Mouse (Mus musculus) limb, embryonic 13.5 days (tissue): ENCODE measurements at regions not wholly inside any gene's neighbourhood (a gene's known extent, or its start where the extent isn't known, plus 50 kb on each side); places are given as distances from the start of the nearest gene placed in this dataset.
A peak's percentile ranks its signal among the peaks of the same experiment; 100 is the strongest.

Experiments used
- ATAC-seq: fragments of 200-750 bp; cut with Nextera tagmentation; 2 replicates; pipeline ENCODE4 v1.8.0; 2017; ENCODE audit warnings: low read depth, moderate number of reproducible peaks, moderate TSS enrichment; ENCODE audit not compliant: low FRiP score
- H3K27ac ChIP-seq: fragments of 300-500 bp; sonication (generic); 2 replicates; pipeline ENCODE4 v1.5.1; 2015; ENCODE audit warnings: inconsistent platforms, mild to moderate bottlenecking, moderate library complexity
- H3K27me3 ChIP-seq: fragments of 300-500 bp; sonication (generic); 2 replicates; pipeline ENCODE4 v1.6.1; 2015; ENCODE audit warnings: mild to moderate bottlenecking, inconsistent platforms
- H3K36me3 ChIP-seq: fragments of 300-500 bp; sonication (generic); 2 replicates; pipeline ENCODE4 v1.6.1; 2015; ENCODE audit warnings: inconsistent platforms, mild to moderate bottlenecking, moderate library complexity
- H3K4me1 ChIP-seq: fragments of 300-500 bp; sonication (generic); 2 replicates; pipeline ENCODE4 v1.6.1; 2015; ENCODE audit warnings: inconsistent platforms
- H3K4me2 ChIP-seq: fragments of 300-500 bp; sonication (generic); replicated peaks from 2 replicates; pipeline ENCODE4 v1.6.1; 2015; ENCODE audit warnings: inconsistent platforms, mild to moderate bottlenecking, moderate library complexity
- H3K4me3 ChIP-seq: fragments of 300-500 bp; sonication (generic); 2 replicates; pipeline ENCODE4 v1.5.1; 2015; ENCODE audit warnings: moderate library complexity, mild to moderate bottlenecking, inconsistent platforms
- H3K9ac ChIP-seq: fragments of 300-500 bp; sonication (generic); 2 replicates; pipeline ENCODE4 v1.6.1; 2015; ENCODE audit warnings: mild to moderate bottlenecking, inconsistent platforms
- H3K9me3 ChIP-seq: fragments of 300-500 bp; sonication (generic); 2 replicates; pipeline ENCODE4 v1.6.1; 2016; ENCODE audit warnings: inconsistent platforms
- WGBS: fragments of 180-500 bp; shearing (Covaris S2); methylation state at CpG from one replicate; pipeline ENCODE4 v1.1.7; 2015; 5-methylcytosine and 5-hydroxymethylcytosine counted together

GRCm38 (mm10) chr4:124215077-124215476, 297.3 kb upstream of the 4930535I16Rik start:
- no peak overlapping the region for H3K4me2 ChIP-seq
- H3K27ac ChIP-seq, result no peak overlapping the region
- peaks cover 15% of the 10 kb centered on the region for H3K27me3 ChIP-seq
- H3K9me3 ChIP-seq, result no peaks in the 10 kb centered on the region
- peaks cover 12% of the 10 kb centered on the region for H3K4me1 ChIP-seq
- no peak overlapping the region for H3K4me3 ChIP-seq
- no peak for ATAC-seq
- H3K9ac ChIP-seq, result no peak overlapping the region
- 86% methylated on average over 7 of the region's 7 CpGs for WGBS
- H3K36me3 ChIP-seq, result no peaks in the 10 kb centered on the region

- no peak overlapping the region for H3K9ac ChIP-seq
- H3K4me1 ChIP-seq, result no peaks in the 10 kb centered on the region
- no peak overlapping the region for H3K4me2 ChIP-seq
- H3K27ac ChIP-seq, result no peak overlapping the region
- WGBS, result 59% methylated on average over 9 of the region's 9 CpGs
- H3K36me3 ChIP-seq, result no peaks in the 10 kb centered on the region
- H3K9me3 ChIP-seq, result no peaks in the 10 kb centered on the region
- no peak overlapping the region for H3K4me3 ChIP-seq
- ATAC-seq, result no peak
- H3K27me3 ChIP-seq, result 0 out of 2 replicates have a peak, but pooled peaks cover 6% of the 10 kb centered on the region
These were observed 292.3 kb upstream of the 4930535I16Rik start for GRCm38 (mm10) chr4:124210103-124210502.

GRCm38 (mm10) chr4:124206480-124206879, 288.7 kb upstream of the 4930535I16Rik start:
- H3K36me3 ChIP-seq, result no peaks in the 10 kb centered on the region
- peaks cover 9% of the 10 kb centered on the region for H3K9me3 ChIP-seq
- no peak for ATAC-seq
- no peak overlapping the region for H3K9ac ChIP-seq
- H3K4me3 ChIP-seq, result no peak overlapping the region
- peaks cover 7% of the 10 kb centered on the region; the same call in 1 of the 2 replicates for H3K27me3 ChIP-seq
- H3K4me2 ChIP-seq, result no peak overlapping the region
- WGBS, result 79% methylated on average over 16 of the region's 16 CpGs
- H3K27ac ChIP-seq, result no peak overlapping the region
- no peaks in the 10 kb centered on the region for H3K4me1 ChIP-seq

GRCm38 (mm10) chr4:124203736-124204135, 285.9 kb upstream of the 4930535I16Rik start:
- H3K4me3 ChIP-seq, result no peak overlapping the region
- peaks cover 33% of the 10 kb centered on the region for H3K27me3 ChIP-seq
- no peak for ATAC-seq
- H3K36me3 ChIP-seq, result no peaks in the 10 kb centered on the region
- H3K4me2 ChIP-seq, result no peak overlapping the region
- no peak overlapping the region for H3K9ac ChIP-seq
- peaks cover 9% of the 10 kb centered on the region for H3K9me3 ChIP-seq
- H3K27ac ChIP-seq, result no peak overlapping the region
- 90% methylated on average over 2 of the region's 2 CpGs for WGBS
- H3K4me1 ChIP-seq, result 0 out of 2 replicates have a peak, but pooled peaks cover 5% of the 10 kb centered on the region

- Histone ChIP-seq H3K27ac (no peak overlapping the region), H3K4me3 (no peak overlapping the region), H3K27me3 (peaks cover 67% of the 10 kb centered on the region), H3K4me1 (0 out of 2 replicates have a peak, but pooled peaks cover 5% of the 10 kb centered on the region), H3K4me2 (no peak overlapping the region), H3K36me3 (no peaks in the 10 kb centered on the region), H3K9ac (peak overlapping the region; percentile 31), H3K9me3 (peaks cover 9% of the 10 kb centered on the region)
- ATAC-seq, result no peak
- 21% methylated on average over 14 of the region's 14 CpGs for WGBS
These were observed 282.3 kb upstream of the 4930535I16Rik start for GRCm38 (mm10) chr4:124199884-124200844.

GRCm38 (mm10) chr4:124198832-124199231, 281.0 kb upstream of the 4930535I16Rik start:
- Histone ChIP-seq H3K4me3 (no peak overlapping the region), H3K27me3 (peaks cover 73% of the 10 kb centered on the region), H3K9me3 (no peaks in the 10 kb centered on the region), H3K4me2 (no peak overlapping the region), H3K9ac (no peak overlapping the region), H3K27ac (no peak overlapping the region), H3K36me3 (no peaks in the 10 kb centered on the region), H3K4me1 (0 out of 2 replicates have a peak, but pooled peaks cover 5% of the 10 kb centered on the region)
- WGBS, result 38% methylated on average over 15 of the region's 15 CpGs
- ATAC-seq, result no peak

- H3K27ac ChIP-seq, result no peak overlapping the region
- H3K27me3 ChIP-seq, result peaks cover 80% of the 10 kb centered on the region
- no peak overlapping the region for H3K9ac ChIP-seq
- H3K36me3 ChIP-seq, result no peaks in the 10 kb centered on the region
- peaks cover 14% of the 10 kb centered on the region; the same call in 1 of the 2 replicates for H3K4me1 ChIP-seq
- no peak overlapping the region for H3K4me2 ChIP-seq
- H3K4me3 ChIP-seq, result no peak overlapping the region
- no peak for ATAC-seq
- no peaks in the 10 kb centered on the region for H3K9me3 ChIP-seq
- 13% methylated on average over 12 of the region's 12 CpGs for whole genome bisulfite sequencing
These were observed 278.9 kb upstream of the 4930535I16Rik start for GRCm38 (mm10) chr4:124196711-124197110.

GRCm38 (mm10) chr4:124193059-124193721, 275.4 kb upstream of the 4930535I16Rik start:
- Histone ChIP-seq H3K36me3 (no peaks in the 10 kb centered on the region), H3K9ac (no peak overlapping the region), H3K4me1 (peaks cover 9% of the 10 kb centered on the region; the same call in 1 of the 2 replicates), H3K4me3 (no peak overlapping the region), H3K9me3 (no peaks in the 10 kb centered on the region), H3K27ac (no peak overlapping the region), H3K4me2 (no peak overlapping the region), H3K27me3 (peaks cover 77% of the 10 kb centered on the region)
- no peak for ATAC-seq
- 48% methylated on average over 15 of the region's 15 CpGs for WGBS

- no peak for ATAC-seq
- WGBS, result 58% methylated on average over 4 of the region's 4 CpGs
- H3K9me3 ChIP-seq, result no peaks in the 10 kb centered on the region
- peaks cover 75% of the 10 kb centered on the region for H3K27me3 ChIP-seq
- no peak overlapping the region for H3K4me3 ChIP-seq
- H3K9ac ChIP-seq, result no peak overlapping the region
- no peaks in the 10 kb centered on the region for H3K36me3 ChIP-seq
- H3K4me1 ChIP-seq, result peaks cover 13% of the 10 kb centered on the region; the same call in 1 of the 2 replicates
- H3K27ac ChIP-seq, result no peak overlapping the region
- no peak overlapping the region for H3K4me2 ChIP-seq
These were observed 273.0 kb upstream of the 4930535I16Rik start for GRCm38 (mm10) chr4:124190775-124191174.

- Histone ChIP-seq H3K27ac (no peak overlapping the region), H3K4me1 (peaks cover 13% of the 10 kb centered on the region; the same call in 1 of the 2 replicates), H3K9me3 (no peaks in the 10 kb centered on the region), H3K4me3 (no peak overlapping the region), H3K27me3 (peaks cover 71% of the 10 kb centered on the region), H3K36me3 (no peaks in the 10 kb centered on the region), H3K9ac (no peak overlapping the region), H3K4me2 (no peak overlapping the region)
- 52% methylated on average over 13 of the region's 13 CpGs for WGBS
- no peak for ATAC-seq
These were observed 272.2 kb upstream of the 4930535I16Rik start for GRCm38 (mm10) chr4:124189993-124190385.

- Histone ChIP-seq H3K4me2 (no peak overlapping the region), H3K4me1 (peaks cover 13% of the 10 kb centered on the region; the same call in 1 of the 2 replicates), H3K4me3 (no peak overlapping the region), H3K9me3 (no peaks in the 10 kb centered on the region), H3K9ac (no peak overlapping the region), H3K27me3 (peaks cover 68% of the 10 kb centered on the region), H3K36me3 (no peaks in the 10 kb centered on the region), H3K27ac (no peak overlapping the region)
- ATAC-seq, result no peak
- 5% methylated on average over 23 of the region's 24 CpGs for WGBS
These were observed 271.6 kb upstream of the 4930535I16Rik start for GRCm38 (mm10) chr4:124189352-124189992.

- no peaks in the 10 kb centered on the region for H3K36me3 ChIP-seq
- no peak overlapping the region for H3K27ac ChIP-seq
- H3K4me2 ChIP-seq, result no peak overlapping the region
- H3K4me1 ChIP-seq, result 0 out of 2 replicates have a peak, but pooled peaks cover 4% of the 10 kb centered on the region
- no peaks in the 10 kb centered on the region for H3K9me3 ChIP-seq
- 61% methylated on average over 4 of the region's 4 CpGs for WGBS
- H3K4me3 ChIP-seq, result no peak overlapping the region
- no peak for ATAC-seq
- H3K27me3 ChIP-seq, result peaks cover 75% of the 10 kb centered on the region
- no peak overlapping the region for H3K9ac ChIP-seq
These were observed 269.3 kb upstream of the 4930535I16Rik start for GRCm38 (mm10) chr4:124187108-124187507.
